Mouse (Mus musculus) neural tube, postnatal 0 days (tissue): ENCODE measurements around the gene Pdhb. TPM values are rescaled to one million over a fixed set of nuclear protein-coding genes. Genes with fewer than 3 reads are reported as not detected.

Experiments
- polyA plus RNA-seq: library from polyadenylated mRNA; unstranded; fragments of >200 nt; fragmentation: Nextera tagmentation; extraction: Ambion mirVana; gene quantifications from 2 replicates; pipeline ENCODE4 v1.2.1, GENCODE M21; 2015

Pdhb gene
- 308 and 312 TPM in 2 replicates for polyA plus RNA-seq

GRCm38 (mm10) chr14:8172507-8173410 is at the start of gene Pdhb:
TSS of gene Pdhb (minus strand) at chr14:8173025.

GRCm38 (mm10) chr14:8213803-8214224 is 41.0 kb upstream of the Pdhb start, which contains the start of gene Kctd6:
TSS of gene Kctd6 (plus strand) at chr14:8214140.

Other genes with a start within 250 kb of the Pdhb start
- not detected in 2 replicates for gene Gm45521, start 215.7 kb downstream of the Pdhb start, polyA plus RNA-seq
- 0.13 TPM in 1 of 2 replicates, not detected in the other for gene Dnase1l3, start 178.5 kb downstream of the Pdhb start, polyA plus RNA-seq
- gene Abhd6, start 170.1 kb downstream of the Pdhb start, polyA plus RNA-seq = 40.8 and 42.7 TPM in 2 replicates
- 40.9 and 41.8 TPM in 2 replicates for gene Rpp14, start 92.7 kb downstream of the Pdhb start, polyA plus RNA-seq
- 57.0 and 62.8 TPM in 2 replicates for gene Pxk, start 74.8 kb downstream of the Pdhb start, polyA plus RNA-seq
- 35.2 and 40.8 TPM in 2 replicates for gene Kctd6, start 41.1 kb upstream of the Pdhb start, polyA plus RNA-seq
- gene Acox2, start 86.3 kb upstream of the Pdhb start, polyA plus RNA-seq = 0.17 and 0.35 TPM in 2 replicates
- gene Fam107a, start 145.0 kb upstream of the Pdhb start, polyA plus RNA-seq = 3.0 TPM in 2 replicates
- not detected in 2 replicates for gene Oit1, start 205.7 kb upstream of the Pdhb start, polyA plus RNA-seq